Mouse (Mus musculus): ENCODE results near the gene Fam69a. TPM values are rescaled to one million over a fixed set of nuclear protein-coding genes. Genes with fewer than 3 reads are reported as not detected.

Fam69a gene
- total RNA-seq, 1 experiment from 2014 or later = 44.8 TPM

GRCm38 (mm10) chr5:107874561-107875260 lies 112.2 kb downstream of the Fam69a start, which contains the start of gene Evi5:
TSS of gene Evi5 (minus strand) at chr5:107875107.
- no peak for ATAC-seq (ENCODE audit: extremely low read depth, insufficient number of reproducible peaks, low FRiP score, poor library complexity, severe bottlenecking)

- ATAC-seq (ENCODE audit: extremely low read depth, insufficient number of reproducible peaks, low FRiP score, poor library complexity, severe bottlenecking) = no peak
Observed at GRCm38 (mm10) chr5:107873886-107874302, 113.0 kb downstream of the Fam69a start.

GRCm38 (mm10) chr5:107873330-107873729 lies 113.6 kb downstream of the Fam69a start:
- no peak for ATAC-seq (ENCODE audit: extremely low read depth, insufficient number of reproducible peaks, low FRiP score, poor library complexity, severe bottlenecking)

GRCm38 (mm10) chr5:107869701-107870100 lies 117.2 kb downstream of the Fam69a start:
- ATAC-seq (ENCODE audit: extremely low read depth, insufficient number of reproducible peaks, low FRiP score, poor library complexity, severe bottlenecking) = no peak

- peak; percentile 56 for ATAC-seq (ENCODE audit: extremely low read depth, insufficient number of reproducible peaks, low FRiP score, poor library complexity, severe bottlenecking)
Observed at GRCm38 (mm10) chr5:107868905-107869424, 117.9 kb downstream of the Fam69a start.

GRCm38 (mm10) chr5:107867970-107868904 lies 118.6 kb downstream of the Fam69a start:
- ATAC-seq (ENCODE audit: extremely low read depth, insufficient number of reproducible peaks, low FRiP score, poor library complexity, severe bottlenecking) = peak; percentile 49; the same call in 1 of the 2 replicates

- ATAC-seq (ENCODE audit: extremely low read depth, insufficient number of reproducible peaks, low FRiP score, poor library complexity, severe bottlenecking) = peak; percentile 45; the same call in 1 of the 2 replicates
Observed at GRCm38 (mm10) chr5:107866127-107867126, 120.5 kb downstream of the Fam69a start.

GRCm38 (mm10) chr5:107863971-107864370 lies 122.9 kb downstream of the Fam69a start:
- no peak for ATAC-seq (ENCODE audit: extremely low read depth, insufficient number of reproducible peaks, low FRiP score, poor library complexity, severe bottlenecking)

GRCm38 (mm10) chr5:107858963-107859362 lies 127.9 kb downstream of the Fam69a start:
- ATAC-seq (ENCODE audit: extremely low read depth, insufficient number of reproducible peaks, low FRiP score, poor library complexity, severe bottlenecking) = peak; percentile 72; the same call in 1 of the 2 replicates

Other genes starting within 250 kb of the Fam69a start
- not detected in 2 replicates for gene Ube2d2b, start 157.0 kb downstream of the Fam69a start, total RNA-seq (2017)
- gene Evi5, start 112.0 kb downstream of the Fam69a start, total RNA-seq (2017) = 23.6 and 27.4 TPM in 2 replicates
- gene Rpl5, start 86.6 kb downstream of the Fam69a start, total RNA-seq (2017) = 399 and 518 TPM in 2 replicates
- gene Mtf2, start 78.6 kb upstream of the Fam69a start, total RNA-seq (2017) = 72.9 and 85.4 TPM in 2 replicates
- 64.6 and 71.0 TPM in 2 replicates for gene Tmed5, start 145.5 kb upstream of the Fam69a start, total RNA-seq (2017)
- gene Ccdc18, start 145.8 kb upstream of the Fam69a start, total RNA-seq (2017) = 2.0 and 7.1 TPM in 2 replicates